Mouse (Mus musculus): ENCODE data around the gene Ppbp.

Ppbp gene

DNA sequence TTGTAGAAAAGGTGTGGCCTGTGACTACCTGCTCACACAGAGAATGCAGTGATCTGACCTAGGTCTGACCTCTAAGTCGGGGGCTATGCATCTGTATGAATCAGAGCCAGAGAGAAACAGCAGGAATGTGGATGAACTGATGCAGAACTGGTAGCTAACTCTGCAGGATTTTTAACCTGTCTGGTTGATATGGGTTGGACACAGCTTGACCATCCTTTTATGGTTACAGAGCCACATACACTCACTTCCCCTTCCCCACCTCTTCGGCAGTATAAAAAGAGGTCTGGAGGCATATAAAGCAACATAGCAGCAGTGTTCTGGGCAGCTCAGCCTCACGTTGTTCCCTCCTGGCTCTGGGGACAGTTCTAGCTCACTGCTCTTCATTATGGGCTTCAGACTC, at the start of gene Ppbp:
Ppbp (plus strand) TSS at position 301 of the 400 bp plus-strand sequence.
- DNase-seq: no peak

GRCm38 (mm10) chr5:90722656-90723055, 45.7 kb upstream of the Ppbp start:
- no peak for DNase-seq

DNA sequence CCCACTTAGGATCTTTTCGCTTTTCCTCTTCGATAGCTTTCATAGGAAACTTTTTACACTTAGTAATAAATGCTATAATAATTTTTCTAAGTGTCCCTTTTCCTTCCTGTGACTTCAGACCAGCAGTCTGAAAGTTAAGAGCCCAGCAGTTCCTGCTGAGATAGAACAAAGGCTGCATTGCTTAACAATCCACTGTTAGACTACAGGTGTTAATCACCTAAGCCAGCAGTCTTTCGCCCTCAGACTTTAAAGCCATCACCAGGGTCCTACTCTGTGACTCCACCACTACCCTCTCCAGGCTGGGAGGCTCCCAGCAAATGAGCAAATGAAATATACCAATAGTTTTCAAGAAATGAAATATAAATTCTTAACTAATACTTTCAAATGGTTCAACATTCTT, 40.1 kb upstream of the Ppbp start:
- DNase-seq: no peak

- peak; percentile 34 for DNase-seq
Observed at GRCm38 (mm10) chr5:90731480-90731879, 36.8 kb upstream of the Ppbp start.

GRCm38 (mm10) chr5:90742029-90742428, 26.3 kb upstream of the Ppbp start:
- no peak for DNase-seq

DNA sequence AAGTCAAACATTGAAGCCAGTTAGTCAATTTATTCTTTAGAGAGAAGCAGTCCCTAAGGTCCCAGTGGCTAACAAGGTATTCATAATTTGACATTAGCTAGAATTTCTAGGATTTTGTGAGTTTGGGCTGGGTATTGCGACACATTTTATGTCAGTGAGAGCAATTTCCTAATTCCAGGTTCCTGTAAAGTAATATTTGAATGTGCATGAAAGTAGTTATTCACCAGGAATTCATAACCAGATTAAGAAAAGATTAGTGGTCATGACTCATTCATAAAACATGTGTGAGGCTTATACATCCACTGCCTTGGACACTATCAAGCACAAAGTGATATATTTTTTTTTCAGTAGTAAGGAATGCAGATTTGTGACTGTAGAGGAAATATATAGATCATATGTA, 14.4 kb upstream of the Ppbp start:
- no peak for DNase-seq

DNA sequence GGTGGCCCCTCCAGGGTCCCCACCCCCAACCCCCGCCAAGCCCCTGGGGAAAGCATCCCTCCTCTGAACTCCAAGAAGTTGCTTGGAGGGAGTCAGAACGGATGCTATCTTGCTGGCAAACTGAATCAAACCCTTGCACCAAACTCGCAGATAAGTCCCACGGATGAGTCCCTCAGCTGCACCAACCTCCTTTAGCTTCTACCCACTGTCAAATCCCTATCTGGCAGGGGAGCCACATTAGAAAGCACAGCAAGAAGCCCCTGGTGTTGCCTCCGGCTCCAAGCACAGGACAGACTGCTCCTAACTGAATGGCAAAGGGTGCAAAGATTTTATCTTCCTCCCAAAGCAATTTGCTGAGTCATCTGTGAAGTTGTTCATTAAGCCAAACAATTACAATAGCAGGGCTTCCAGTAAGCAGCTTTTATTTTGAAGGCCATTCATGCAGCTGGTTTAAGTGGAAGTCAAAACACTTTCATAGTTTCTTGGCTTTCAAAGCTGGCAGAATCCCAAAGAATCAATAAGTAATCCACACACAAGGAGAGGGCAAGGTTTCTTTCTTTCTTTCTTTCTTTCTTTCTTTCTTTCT, 10.2 kb upstream of the Ppbp start:
- DNase-seq: no peak

DNA sequence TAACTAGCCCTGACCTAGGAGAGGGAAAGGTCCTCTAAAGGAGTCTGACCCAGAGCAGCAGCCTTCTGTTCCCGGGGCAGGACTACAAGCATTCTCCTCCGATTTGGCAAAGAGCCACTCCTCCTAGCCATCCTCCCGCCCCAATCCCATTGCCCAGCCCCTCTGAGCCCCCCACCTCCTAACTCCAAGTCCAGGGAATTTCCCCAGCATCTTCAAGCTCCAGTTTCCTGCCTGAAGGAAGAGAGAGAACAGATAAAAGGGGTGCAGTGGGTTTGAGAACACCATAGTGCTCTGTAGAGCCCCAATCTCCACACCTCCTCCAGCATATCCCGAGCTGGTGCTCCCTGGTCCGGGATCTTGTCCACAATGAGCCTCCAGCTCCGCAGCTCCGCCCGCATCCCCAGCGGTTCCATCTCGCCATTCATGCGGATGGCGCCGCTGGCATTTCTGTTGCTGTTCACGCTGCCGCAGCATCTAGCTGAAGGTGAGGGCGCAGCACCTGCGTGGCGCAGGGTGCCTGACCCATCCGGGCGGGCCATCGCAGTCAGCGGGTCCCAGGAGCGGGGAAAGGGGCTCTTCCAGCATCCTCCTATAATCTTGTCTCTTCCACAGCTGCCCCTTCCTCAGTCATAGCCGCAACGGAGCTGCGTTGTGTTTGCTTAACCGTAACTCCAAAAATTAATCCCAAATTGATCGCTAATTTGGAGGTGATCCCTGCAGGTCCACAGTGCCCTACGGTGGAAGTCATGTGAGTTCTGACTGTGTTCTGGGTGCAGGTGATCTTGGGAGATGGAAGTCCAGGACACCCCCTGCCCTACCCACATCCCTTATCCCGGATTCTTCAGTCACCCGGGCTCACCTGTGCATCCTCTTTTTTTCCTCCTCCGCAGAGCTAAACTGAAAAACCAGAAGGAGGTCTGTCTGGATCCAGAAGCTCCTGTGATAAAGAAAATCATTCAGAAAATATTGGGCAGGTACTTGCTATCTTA, 8.9 kb upstream of the Ppbp start, which contains the start of gene Cxcl5:
Cxcl5 (plus strand) TSS at position 284 of the 989 bp plus-strand sequence.
- no peak for DNase-seq

- DNase-seq: no peak
Observed at GRCm38 (mm10) chr5:90760303-90760702, 8.0 kb upstream of the Ppbp start.

GRCm38 (mm10) chr5:90760844-90761243, 7.5 kb upstream of the Ppbp start:
- DNase-seq: no peak

- no peak for DNase-seq
Observed at GRCm38 (mm10) chr5:90761834-90762233, 6.5 kb upstream of the Ppbp start.

DNA sequence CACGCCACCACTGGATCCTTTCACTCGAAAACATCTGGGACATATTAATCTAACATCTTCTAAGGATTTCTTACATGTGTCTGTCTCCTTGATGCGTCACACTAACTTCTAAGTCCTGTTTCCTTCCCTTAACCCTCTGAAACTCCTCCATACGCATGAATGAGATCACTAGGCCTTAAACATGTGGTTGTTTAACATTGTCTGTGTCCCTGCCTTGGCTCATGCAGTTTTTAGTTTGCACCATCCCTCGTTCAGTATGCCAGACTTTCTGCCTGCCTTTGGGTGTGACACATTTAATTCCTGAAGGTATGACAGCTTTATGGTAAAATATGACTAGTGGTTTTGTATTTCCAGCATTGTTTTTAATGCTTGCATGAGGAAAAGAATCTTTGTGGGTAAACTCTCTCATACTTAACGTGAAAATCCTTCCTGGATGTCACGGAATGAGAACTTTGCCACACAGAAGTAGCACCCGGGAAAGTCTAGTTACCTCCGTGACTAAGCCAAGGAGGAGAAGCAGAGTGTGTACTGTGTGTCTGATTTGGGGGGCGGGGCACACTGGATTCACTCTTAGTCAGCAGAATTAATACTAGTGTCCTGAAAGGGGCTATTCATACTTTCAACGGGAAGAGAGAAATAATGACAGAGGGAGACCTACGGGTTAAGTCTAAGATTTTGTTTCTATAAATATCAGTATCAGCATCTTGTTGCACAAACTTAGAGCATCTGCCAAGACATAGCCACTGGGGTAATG, 4.2 kb upstream of the Ppbp start:
- no peak for DNase-seq

GRCm38 (mm10) chr5:90765821-90766606, 2.3 kb upstream of the Ppbp start:
- DNase-seq: no peak

GRCm38 (mm10) chr5:90771369-90771768, 3.1 kb downstream of the Ppbp start:
- no peak for DNase-seq

DNA sequence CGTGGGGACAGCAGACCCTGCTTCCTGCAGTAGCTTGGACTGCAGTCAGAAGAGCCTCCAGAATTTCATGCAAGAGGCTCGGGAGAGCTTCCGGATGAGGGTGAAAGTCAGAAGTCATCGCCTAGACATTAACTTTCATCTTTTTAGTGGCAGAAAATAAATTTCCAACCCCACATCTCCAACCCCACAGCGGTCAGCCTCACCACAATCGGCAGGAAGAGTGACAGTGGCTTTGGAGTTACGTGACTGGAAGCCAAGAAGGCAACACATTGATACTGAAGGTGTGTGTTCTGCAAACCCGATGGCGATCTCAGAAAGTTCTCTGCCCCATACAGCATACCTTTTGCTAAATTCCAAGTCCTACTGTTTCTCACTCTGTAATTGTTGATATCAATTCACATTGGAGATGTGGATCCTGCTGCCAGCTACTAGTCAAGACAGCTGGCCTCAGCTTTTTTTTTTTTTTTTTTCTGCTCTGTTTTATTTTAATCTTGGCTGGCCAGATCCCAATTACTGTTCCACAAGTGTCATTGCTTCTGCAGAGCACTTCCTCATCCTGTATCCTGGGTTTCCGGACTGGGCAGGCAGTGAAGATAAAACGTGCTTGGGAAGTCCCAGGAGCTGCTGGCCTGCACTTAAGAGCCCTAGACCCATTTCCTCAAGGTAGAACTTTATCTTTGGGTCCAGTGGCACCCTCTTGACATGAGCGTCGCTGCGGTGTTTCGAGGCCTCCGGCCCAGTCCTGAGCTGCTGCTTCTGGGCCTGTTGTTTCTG, 3.7 kb downstream of the Ppbp start, which contains the start of gene Pf4:
Pf4 (plus strand) TSS at position 556 of the 774 bp plus-strand sequence.
- DNase-seq: no peak

DNA sequence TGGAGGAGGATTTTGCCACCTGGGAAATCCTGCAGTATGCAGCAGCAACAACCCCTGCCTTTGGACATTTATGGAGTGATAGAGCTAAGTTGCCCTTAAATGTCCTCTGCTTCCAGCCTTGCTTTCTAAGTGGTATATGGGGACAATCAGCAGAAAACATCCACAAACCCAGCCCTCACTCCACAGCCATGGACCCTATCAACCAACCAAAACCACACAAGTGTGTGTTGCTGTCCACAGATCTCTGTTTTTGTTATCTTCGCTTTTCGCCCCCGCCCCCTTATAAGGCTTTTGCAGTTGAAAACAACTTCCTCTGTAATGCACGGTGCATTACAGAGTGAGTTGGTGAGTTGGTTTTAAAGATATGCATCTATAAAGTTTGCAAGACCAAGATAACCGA, 7.2 kb downstream of the Ppbp start:
- no peak for DNase-seq

DNA sequence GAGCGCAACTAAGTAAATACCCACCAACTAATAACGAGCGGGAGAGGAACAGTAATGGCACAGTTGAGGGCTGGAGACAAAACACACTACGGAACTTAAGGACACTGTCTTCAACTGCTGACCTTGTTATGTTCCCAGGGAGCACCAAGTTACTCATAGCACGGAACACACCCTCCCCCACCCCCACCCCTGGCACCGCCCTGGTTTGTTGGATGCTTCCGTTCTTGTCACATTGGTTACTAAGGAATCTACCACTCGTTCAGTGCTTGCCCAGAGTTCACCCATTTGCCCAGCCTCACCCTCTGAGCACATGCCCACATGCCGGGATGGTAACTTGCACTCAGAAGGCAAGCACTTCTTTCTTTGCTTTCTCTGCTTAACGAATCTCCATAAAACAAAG, 9.3 kb downstream of the Ppbp start:
- DNase-seq: no peak

GRCm38 (mm10) chr5:90778856-90779255, 10.5 kb downstream of the Ppbp start:
- DNase-seq: no peak

DNA sequence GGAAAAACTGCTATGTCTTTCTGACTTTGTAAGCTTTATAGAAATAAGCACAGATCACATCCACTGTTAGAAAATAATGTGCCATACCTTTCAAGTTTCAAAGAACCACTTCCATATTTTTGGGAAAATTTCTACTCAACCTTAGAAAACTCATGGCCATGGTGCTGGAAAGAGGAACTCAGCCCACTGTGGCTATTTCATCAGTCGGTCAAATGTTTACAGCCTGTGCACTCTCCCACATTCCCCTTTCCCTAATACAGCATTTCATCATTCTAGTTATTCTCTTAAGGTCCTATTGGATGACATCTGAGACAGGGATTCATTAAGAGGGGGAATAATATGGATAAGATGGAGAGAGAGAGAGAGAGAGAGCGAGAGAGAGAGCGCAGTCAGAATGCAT, 15.4 kb downstream of the Ppbp start:
- no peak for DNase-seq

GRCm38 (mm10) chr5:90785659-90786588, 17.6 kb downstream of the Ppbp start, which contains the start of gene Cxcl3:
Gene Cxcl3 (plus strand): TSS chr5:90786103.
- DNase-seq: no peak
